Mouse (Mus musculus) cortical plate, adult 2 months (tissue): ENCODE data around the gene Bpifb3.

ENCODE experiments used
- CTCF ChIP-seq: fragments of 200-500 bp; IDR thresholded peaks from 2 replicates; pipeline ENCODE4 v1.5.1; 2011; ENCODE audit warnings: mild to moderate bottlenecking, control low read depth, low read length; ENCODE audit not compliant: insufficient read depth; ENCODE audit errors: extremely low read depth
- POLR2A ChIP-seq: fragments of 200-500 bp; IDR thresholded peaks from 2 replicates; pipeline ENCODE4 v1.6.1; 2011; ENCODE audit warnings: mild to moderate bottlenecking, low read length, control low read depth; ENCODE audit not compliant: insufficient read depth; ENCODE audit errors: extremely low read depth

DNA sequence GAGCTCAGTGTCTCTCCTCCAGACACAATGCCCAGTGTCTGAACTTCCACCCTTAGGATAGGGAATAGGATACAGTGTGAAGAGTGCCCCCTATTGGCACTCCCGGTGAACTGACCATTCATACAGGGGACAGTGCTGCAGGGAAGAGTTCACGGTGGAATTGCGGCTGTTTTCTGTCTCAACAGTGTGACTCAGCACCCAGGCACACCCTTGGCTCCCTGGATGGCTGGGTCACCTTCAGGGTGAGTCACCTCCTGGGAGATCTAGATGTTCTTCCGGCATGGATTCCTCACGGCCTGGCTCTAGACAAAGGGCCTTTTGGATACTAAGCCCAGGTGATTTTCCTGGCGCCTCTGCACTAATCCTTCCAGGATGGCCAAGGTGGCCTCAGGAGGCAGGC lies 17.3 kb downstream of the Bpifb3 start:
- TF ChIP-seq POLR2A (no peak), CTCF (no peak)
